Mouse (Mus musculus): Measurements from ENCODE around the gene Tns2. TPM values are rescaled to one million over a fixed set of nuclear protein-coding genes. Genes with fewer than 3 reads are reported as not detected.

Tns2 gene
- polyA plus RNA-seq, 1 experiment = 19.4 TPM

DNA sequence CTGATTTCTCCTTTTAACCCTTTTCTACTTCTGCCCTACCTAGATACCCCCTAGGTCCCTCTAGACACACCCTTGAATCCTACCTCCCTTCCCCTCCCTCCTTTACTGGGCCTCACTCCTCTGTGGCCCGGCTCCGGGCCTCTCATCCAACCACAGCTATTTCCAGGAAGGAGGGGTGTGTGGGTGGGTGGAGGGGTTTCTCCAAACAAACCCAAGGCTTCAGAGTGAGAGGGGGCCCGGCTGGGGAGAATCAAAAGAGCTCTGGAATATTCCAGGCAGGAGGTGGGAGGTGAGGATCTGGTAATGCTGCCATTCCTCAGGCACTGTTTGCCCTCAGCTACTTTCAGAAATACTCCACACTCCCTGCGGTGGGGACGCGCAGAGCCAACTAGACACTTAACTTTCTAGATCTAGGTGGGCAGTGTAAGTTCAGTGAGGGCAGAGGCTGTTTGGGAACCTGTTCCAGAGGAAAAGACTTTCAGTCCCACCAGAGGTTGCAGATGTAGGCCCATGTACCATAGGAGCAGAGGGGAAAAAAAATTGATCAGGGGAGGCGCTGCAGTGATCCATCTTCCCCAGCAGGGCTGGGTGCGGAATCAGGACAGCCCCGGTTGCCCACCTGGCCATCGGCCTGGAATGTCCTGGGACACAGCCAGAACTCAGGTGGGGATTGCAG is 921 bp downstream of the Tns2 start:
- H3K27ac ChIP-seq (ENCODE audit: insufficient read depth, low read length) = peak overlapping the region; percentile 93
- 0 out of 2 replicates have a peak, but pooled peaks cover 9% of the 10 kb centered on the region for H3K4me1 ChIP-seq (ENCODE audit: control insufficient read depth, insufficient read depth, low read length)
- no peak for TF ChIP-seq POLR2A (IDR thresholded peaks at IDR 0.05; ENCODE audit: extremely low read depth, insufficient read depth, low read length)
- TF ChIP-seq CTCF (IDR thresholded peaks at IDR 0.05; ENCODE audit: extremely low read depth, insufficient read depth, low read length) = 0 out of 2 replicates have a peak, but pooled peaks have one; percentile 0
- peak overlapping the region; percentile 41 for H3K4me3 ChIP-seq (ENCODE audit: insufficient read depth, low read length)

DNA sequence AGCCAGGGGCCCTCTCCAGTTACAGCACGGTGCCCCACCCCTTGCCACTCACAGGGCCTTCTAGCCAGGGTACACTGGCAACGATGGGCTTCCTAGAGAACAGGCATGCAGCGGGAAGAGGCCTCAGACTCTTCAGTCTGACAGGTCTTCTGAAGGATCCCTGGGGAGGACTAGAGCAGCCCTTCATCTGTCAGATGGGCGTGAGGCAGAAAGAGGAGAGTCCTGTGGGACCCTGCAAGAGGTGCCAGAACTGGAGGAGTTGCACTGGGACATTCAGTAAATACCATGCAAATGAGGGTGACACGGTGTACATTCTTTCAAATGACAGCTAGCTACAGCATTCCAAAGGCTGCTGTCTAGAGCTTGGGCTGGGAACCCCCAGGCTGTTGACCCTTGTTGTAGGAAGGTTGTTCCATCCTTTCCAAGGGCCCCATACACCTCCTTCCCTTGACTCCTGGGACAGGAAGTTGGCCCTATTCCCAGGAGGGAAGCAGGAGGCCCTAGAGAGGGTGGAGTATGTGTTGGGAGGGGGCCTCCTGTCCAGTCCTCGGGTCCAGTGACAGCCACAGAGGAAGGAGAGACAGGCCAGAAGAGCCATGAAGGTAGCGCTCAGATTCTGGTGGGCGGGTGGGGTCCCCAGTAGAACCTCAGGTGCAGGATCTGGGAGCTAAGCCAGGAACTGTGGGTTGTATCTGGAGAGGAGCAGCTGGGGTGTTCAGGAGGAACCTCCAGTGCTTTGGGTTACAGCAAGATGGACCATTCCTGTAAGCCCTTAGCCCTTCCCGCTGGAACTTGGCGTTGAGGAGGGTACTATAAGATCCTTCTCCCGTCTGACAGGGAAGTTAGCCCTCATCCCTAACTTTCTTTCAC is 1.7 kb downstream of the Tns2 start:
- peak overlapping the region; percentile 18 for H3K4me3 ChIP-seq (ENCODE audit: insufficient read depth, low read length)
- TF ChIP-seq CTCF (IDR thresholded peaks at IDR 0.05; ENCODE audit: extremely low read depth, insufficient read depth, low read length) = no peak
- no peak for TF ChIP-seq POLR2A (IDR thresholded peaks at IDR 0.05; ENCODE audit: extremely low read depth, insufficient read depth, low read length)
- H3K4me1 ChIP-seq (ENCODE audit: control insufficient read depth, insufficient read depth, low read length) = 0 out of 2 replicates have a peak, but pooled peaks cover 9% of the 10 kb centered on the region
- H3K27ac ChIP-seq (ENCODE audit: insufficient read depth, low read length) = peak overlapping the region; percentile 93

DNA sequence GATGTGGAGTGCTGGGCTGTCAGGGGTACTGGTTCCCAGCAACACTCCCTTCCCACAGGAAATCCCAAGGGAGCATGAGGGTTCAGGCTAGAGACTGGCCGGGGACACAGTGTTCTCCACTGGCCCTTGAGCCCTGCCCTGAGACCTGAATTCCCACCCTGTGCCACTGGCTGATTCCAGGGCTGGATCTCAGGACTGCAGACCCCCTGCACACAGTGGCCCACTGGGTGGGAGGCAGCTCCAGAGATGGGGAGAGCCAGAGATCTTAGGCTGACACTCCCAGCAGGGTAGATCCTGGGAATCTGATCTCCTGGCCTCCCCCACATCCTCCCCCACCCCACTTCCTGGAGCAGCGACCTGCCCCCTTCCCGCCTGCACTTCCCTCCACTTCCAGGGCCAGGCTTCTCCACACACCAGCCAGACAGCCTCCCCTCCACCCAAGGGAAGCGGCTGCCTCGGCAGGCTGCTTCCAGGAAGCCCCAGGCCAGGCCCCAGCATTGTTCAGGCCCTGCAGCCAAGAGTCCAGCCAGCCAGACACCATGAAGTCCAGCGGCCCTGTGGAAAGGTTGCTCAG is 2.4 kb downstream of the Tns2 start:
- Histone ChIP-seq H3K4me3 (ENCODE audit: insufficient read depth, low read length) (peak overlapping the region; percentile 18), H3K27ac (ENCODE audit: insufficient read depth, low read length) (peak overlapping the region; percentile 93), H3K4me1 (ENCODE audit: control insufficient read depth, insufficient read depth, low read length) (peaks cover 12% of the 10 kb centered on the region)
- TF ChIP-seq CTCF (IDR thresholded peaks at IDR 0.05; ENCODE audit: extremely low read depth, insufficient read depth, low read length) (no peak), POLR2A (IDR thresholded peaks at IDR 0.05; ENCODE audit: extremely low read depth, insufficient read depth, low read length) (no peak)

DNA sequence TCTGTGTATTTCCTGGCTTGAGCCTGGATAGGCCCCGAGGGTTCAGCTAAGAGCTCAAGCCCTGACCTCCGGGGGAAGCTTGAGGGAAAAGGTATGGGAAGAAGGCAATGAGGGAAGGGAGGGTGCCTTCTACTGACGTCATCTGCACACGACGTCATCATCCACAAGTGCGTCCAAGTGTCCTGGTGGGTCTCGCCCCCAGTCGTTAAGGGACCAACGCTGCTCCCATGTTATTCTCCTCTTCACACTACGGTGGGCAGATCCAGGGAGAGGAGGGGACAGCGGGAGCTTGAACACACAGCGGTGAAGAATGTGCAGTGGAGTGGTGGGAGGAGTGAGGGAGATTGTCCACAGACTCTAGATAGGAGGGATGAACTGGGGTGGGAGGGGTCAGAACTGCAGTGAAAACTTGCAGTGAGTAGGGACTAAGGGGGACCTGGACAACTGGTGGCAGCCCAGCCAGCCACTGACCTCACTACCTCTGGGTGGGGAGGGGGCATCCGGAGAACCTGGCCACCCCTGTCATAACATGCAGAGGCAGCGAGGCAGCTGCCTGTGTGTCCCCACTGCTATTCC is 3.2 kb downstream of the Tns2 start:
- Histone ChIP-seq H3K4me3 (ENCODE audit: insufficient read depth, low read length) (peak overlapping the region; percentile 18), H3K27ac (ENCODE audit: insufficient read depth, low read length) (peak overlapping the region; percentile 91), H3K4me1 (ENCODE audit: control insufficient read depth, insufficient read depth, low read length) (peaks cover 14% of the 10 kb centered on the region)
- TF ChIP-seq POLR2A (IDR thresholded peaks at IDR 0.05; ENCODE audit: extremely low read depth, insufficient read depth, low read length) = no peak
- TF ChIP-seq CTCF (IDR thresholded peaks at IDR 0.05; ENCODE audit: extremely low read depth, insufficient read depth, low read length) = no peak

DNA sequence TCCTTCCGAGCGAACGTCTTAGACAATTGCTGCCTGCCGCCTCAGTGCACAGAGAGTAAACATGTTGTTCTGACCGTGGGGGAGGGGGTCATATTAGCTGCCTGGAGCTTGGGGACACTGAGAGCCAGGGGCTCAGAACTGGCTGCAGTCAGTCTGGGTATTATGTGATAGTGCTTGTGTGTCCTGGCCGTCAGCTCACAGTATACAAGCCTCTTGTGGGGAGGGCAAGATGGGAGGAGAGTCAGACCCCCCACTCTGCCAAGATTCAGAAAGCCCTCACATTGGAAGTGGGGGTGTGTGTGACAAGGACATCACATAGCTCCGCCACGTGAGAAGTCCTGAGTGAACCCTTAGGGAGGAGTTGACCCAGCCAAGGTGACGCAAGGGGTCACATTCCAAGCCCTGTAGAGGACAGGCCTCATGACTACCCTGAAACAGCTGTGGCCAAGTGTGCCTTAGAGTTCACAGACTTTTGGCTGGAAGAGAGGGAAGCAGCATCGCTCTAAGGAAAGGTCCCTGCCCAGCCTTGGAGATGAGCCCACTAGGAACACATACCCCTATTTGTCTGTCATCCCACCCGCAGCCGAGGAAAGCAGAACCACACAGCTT is 3.8 kb downstream of the Tns2 start:
- peaks cover 14% of the 10 kb centered on the region for H3K4me1 ChIP-seq (ENCODE audit: control insufficient read depth, insufficient read depth, low read length)
- H3K27ac ChIP-seq (ENCODE audit: insufficient read depth, low read length) = peak overlapping the region; percentile 91
- H3K4me3 ChIP-seq (ENCODE audit: insufficient read depth, low read length) = peak overlapping the region; percentile 18
- TF ChIP-seq CTCF (IDR thresholded peaks at IDR 0.05; ENCODE audit: extremely low read depth, insufficient read depth, low read length) (no peak), POLR2A (IDR thresholded peaks at IDR 0.05; ENCODE audit: extremely low read depth, insufficient read depth, low read length) (no peak)

DNA sequence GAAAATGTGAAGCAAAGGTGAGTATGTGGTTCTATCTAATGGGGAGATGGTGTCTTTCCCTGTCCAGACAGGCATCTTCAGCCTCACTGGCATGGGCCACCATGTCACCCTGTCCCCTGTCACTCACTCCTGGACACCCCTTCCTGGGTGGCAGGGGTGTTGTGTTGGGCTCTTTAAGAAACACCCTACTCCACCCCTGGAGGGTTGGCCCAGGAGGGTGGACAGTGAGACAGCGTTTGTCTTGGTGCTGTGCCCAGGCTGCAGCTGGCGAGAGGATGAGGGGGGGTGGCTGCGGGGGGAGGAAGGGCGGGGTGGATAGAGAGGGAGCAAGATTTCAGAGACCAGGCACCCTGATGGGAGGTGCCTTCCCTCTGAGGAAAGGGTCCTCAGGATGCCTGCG is 5.1 kb downstream of the Tns2 start:
- peaks cover 11% of the 10 kb centered on the region for H3K4me1 ChIP-seq (ENCODE audit: control insufficient read depth, insufficient read depth, low read length)
- TF ChIP-seq CTCF (IDR thresholded peaks at IDR 0.05; ENCODE audit: extremely low read depth, insufficient read depth, low read length) (no peak), POLR2A (IDR thresholded peaks at IDR 0.05; ENCODE audit: extremely low read depth, insufficient read depth, low read length) (no peak)
- no peak overlapping the region for H3K27ac ChIP-seq (ENCODE audit: insufficient read depth, low read length)
- no peak overlapping the region for H3K4me3 ChIP-seq (ENCODE audit: insufficient read depth, low read length)

DNA sequence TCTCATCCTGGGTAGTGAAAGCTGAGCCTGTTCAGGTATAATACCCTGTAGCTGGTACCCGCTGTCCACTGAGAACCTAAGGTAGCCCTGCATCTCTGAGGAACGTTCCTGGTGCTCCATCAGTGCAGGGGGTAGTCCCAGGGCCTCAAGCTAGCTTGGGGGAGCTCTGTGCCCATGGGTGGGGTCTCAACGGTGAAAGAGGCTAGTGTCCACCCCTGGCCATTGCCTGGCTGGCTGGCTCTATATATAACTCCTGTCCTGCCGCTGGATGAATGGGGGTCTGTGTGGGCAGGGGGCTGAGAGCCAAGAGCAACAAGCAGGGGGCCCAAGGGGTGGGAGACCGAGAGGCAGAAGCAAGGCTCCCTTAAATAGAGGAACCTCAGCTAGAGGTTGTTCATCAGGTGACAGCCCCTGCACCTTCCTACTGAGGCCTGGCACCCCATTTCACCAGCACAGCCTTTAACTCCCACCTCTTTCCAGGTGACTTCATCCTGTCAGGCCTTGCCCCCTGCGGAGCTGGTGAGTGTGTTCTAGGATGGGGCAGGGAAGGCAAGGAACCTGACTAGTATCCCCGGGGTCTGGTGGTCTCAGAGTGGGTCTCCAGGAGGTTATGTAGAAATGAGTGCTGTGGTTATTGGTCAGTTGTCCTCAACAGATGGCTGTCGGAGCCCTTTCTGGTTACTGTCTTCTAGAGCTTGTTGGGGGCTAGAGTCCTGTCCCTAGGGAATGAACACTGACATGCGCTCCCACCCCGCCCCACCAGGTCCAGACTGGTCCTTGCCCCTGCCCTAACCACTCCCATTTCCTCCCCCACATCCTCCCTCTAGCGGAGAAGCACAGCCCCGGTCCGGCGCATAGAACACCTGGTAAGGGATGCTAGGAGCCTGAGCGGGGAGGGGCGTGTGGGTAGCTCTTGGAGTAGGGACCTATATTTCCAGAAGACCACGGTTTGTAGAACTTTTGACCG is 5.8 kb downstream of the Tns2 start:
- Histone ChIP-seq H3K4me1 (ENCODE audit: control insufficient read depth, insufficient read depth, low read length) (peaks cover 8% of the 10 kb centered on the region), H3K27ac (ENCODE audit: insufficient read depth, low read length) (no peak overlapping the region), H3K4me3 (ENCODE audit: insufficient read depth, low read length) (no peak overlapping the region; the same call in 1 of the 2 replicates)
- TF ChIP-seq CTCF (IDR thresholded peaks at IDR 0.05; ENCODE audit: extremely low read depth, insufficient read depth, low read length) (no peak), POLR2A (IDR thresholded peaks at IDR 0.05; ENCODE audit: extremely low read depth, insufficient read depth, low read length) (no peak)

DNA sequence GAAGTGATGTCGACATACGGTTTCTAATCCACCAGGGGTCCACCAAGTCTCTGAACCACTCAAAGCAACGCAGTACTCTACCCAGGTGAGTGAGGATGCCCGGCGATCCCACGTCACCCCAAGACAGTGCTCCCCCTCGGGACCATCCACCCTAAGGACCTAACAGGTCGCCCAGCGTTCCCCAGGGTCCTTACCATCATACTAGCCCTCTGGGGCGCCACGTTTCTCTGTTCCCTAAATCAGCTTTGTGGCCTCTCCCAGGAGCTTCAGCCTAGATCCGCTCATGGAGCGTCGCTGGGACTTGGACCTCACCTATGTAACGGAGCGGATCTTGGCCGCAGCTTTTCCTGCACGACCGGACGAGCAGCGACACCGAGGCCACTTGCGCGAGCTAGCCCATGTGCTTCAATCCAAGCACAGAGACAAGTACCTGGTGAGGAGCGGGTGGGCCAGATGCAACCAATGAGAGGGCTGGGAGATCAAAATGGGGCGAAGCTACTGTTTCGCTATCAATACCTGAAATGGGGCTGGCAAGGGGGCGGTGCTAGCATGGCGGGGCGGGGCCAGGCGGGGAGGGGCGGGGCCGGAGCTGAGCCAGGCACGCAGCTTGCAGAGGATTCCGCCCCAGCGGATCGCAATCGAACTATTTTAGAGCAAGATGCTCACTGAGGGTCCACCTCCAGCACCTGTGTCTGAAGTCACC is 6.7 kb downstream of the Tns2 start:
- no peak for TF ChIP-seq CTCF (IDR thresholded peaks at IDR 0.05; ENCODE audit: extremely low read depth, insufficient read depth, low read length)
- TF ChIP-seq POLR2A (IDR thresholded peaks at IDR 0.05; ENCODE audit: extremely low read depth, insufficient read depth, low read length) = no peak
- H3K4me1 ChIP-seq (ENCODE audit: control insufficient read depth, insufficient read depth, low read length) = peaks cover 8% of the 10 kb centered on the region

More for the DNA sequence above, 6.7 kb downstream of the Tns2 start:
- no peak overlapping the region for H3K27ac ChIP-seq (ENCODE audit: insufficient read depth, low read length)
- H3K4me3 ChIP-seq (ENCODE audit: insufficient read depth, low read length) = peak overlapping the region; percentile 30
